Mouse (Mus musculus): ENCODE data around the gene Anapc2. TPM values are rescaled to one million over a fixed set of nuclear protein-coding genes. Genes with fewer than 3 reads are reported as not detected.

Gene Anapc2
- polyA plus RNA-seq, 1 experiment from 2014 or later: 74.7 TPM

DNA sequence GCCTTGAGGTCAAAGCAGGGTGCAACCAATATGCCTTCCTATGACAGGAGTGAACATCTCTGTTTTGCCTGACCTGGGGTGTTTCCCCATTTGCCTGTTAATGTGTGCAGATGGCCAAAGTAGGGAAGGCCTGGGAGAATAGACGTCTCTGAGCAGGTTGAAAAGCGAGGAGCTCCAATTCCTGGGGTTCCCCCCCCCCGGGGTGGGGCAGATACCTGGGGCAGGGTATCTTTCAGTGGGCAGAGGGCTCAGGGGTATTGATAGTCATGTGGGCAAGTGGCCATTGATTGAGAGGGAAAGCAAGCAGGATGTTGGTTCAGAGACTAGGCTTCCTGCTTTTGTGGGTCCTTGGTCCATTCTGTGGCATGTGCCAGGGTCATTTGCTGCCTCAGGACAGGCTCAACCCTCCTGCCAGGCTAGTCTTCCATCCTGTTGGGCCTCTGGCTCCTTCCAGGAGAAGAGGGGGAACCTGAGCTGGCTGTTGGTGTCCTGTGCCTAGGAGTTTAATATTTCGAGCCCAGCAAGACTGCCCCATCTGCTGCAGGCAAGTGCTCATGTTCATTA is 4.5 kb upstream of the Anapc2 start:
- 77% methylated on average over 4 of the region's 4 CpGs for WGBS
- DNase-seq (ENCODE audit: low spot score) (no peak), ATAC-seq (replicated peaks; ENCODE audit: low FRiP score) (no peak)
- H3K27ac ChIP-seq (ENCODE audit: low read depth, low read length): no peak overlapping the region
- peaks cover 8% of the 10 kb centered on the region for H3K36me3 ChIP-seq (ENCODE audit: control insufficient read depth, insufficient read depth, low read length)
- H3K4me2 ChIP-seq: no peak overlapping the region; the same call in 1 of the 2 replicates
- no peak overlapping the region for H3K4me3 ChIP-seq (ENCODE audit: low read depth, low read length)
- H3K4me1 ChIP-seq (replicated peaks; ENCODE audit: control insufficient read depth, insufficient read depth, low read length): peaks cover 40% of the 10 kb centered on the region
- H3K9me3 ChIP-seq (ENCODE audit: control insufficient read depth, low read length): no peaks in the 10 kb centered on the region
- peaks cover 3% of the 10 kb centered on the region; the same call in 1 of the 2 replicates for H3K27me3 ChIP-seq (replicated peaks; ENCODE audit: control insufficient read depth, insufficient read depth, low read length)
- no peak overlapping the region for H3K9ac ChIP-seq (ENCODE audit: low read depth, low read length)

DNA sequence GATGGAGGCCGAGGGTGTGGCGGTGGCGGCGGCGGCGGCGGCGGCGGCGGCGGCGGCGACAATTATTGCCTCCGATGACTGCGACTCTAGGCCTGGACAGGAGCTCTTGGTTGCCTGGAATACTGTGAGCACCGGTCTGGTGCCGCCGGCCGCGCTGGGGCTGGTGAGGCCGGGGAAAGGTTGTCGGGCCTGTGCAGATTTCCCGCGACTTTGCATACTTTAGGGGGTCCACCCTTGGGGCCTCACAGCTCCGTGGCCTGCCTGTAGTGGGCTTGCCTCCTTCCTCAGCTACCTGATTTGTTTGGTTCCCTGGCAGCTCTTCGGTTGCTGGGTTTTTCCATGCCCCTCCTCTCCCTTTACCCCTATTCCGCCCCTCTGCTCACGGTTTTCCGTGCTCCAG is 237 bp downstream of the Anapc2 start:
- Histone ChIP-seq H3K9me3 (ENCODE audit: control insufficient read depth, low read length) (no peaks in the 10 kb centered on the region), H3K4me1 (replicated peaks; ENCODE audit: control insufficient read depth, insufficient read depth, low read length) (peaks cover 20% of the 10 kb centered on the region), H3K4me3 (ENCODE audit: low read depth, low read length) (peak overlapping the region; percentile 96), H3K27me3 (replicated peaks; ENCODE audit: control insufficient read depth, insufficient read depth, low read length) (no peaks in the 10 kb centered on the region), H3K9ac (ENCODE audit: low read depth, low read length) (peak overlapping the region; percentile 95), H3K4me2 (peak overlapping the region; percentile 92), H3K36me3 (ENCODE audit: control insufficient read depth, insufficient read depth, low read length) (peaks cover 38% of the 10 kb centered on the region), H3K27ac (ENCODE audit: low read depth, low read length) (peak overlapping the region; percentile 81)
- DNase-seq (ENCODE audit: low spot score) (no peak), ATAC-seq (replicated peaks; ENCODE audit: low FRiP score) (peak; percentile 57)
- WGBS: under 1% methylated on average over 29 of the region's 29 CpGs

DNA sequence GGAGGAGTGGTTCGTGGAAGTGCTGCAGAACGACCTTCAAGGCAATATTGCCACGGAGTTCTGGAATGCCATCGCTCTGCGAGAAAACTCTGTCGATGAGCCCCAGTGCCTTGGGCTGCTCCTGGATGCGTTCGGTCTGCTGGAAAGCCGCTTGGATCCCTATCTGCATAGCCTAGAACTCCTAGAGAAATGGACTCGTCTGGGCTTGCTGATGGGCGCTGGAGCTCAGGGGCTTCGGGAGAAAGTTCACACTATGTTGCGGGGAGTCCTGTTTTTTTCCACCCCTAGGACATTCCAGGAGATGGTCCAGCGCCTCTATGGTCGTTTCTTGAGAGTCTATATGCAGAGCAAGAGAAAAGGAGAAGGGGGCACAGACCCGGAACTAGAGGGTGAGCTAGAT is 732 bp downstream of the Anapc2 start:
- H3K9me3 ChIP-seq (ENCODE audit: control insufficient read depth, low read length): no peaks in the 10 kb centered on the region
- ATAC-seq (replicated peaks; ENCODE audit: low FRiP score) (no peak), DNase-seq (ENCODE audit: low spot score) (no peak)
- H3K27me3 ChIP-seq (replicated peaks; ENCODE audit: control insufficient read depth, insufficient read depth, low read length): no peaks in the 10 kb centered on the region
- peaks cover 43% of the 10 kb centered on the region for H3K36me3 ChIP-seq (ENCODE audit: control insufficient read depth, insufficient read depth, low read length)
- H3K4me3 ChIP-seq (ENCODE audit: low read depth, low read length): peak overlapping the region; percentile 96
- peak overlapping the region; percentile 95 for H3K9ac ChIP-seq (ENCODE audit: low read depth, low read length)
- H3K27ac ChIP-seq (ENCODE audit: low read depth, low read length): no peak overlapping the region
- H3K4me2 ChIP-seq: peak overlapping the region; percentile 92
- 30% methylated on average over 16 of the region's 16 CpGs for WGBS
- peaks cover 17% of the 10 kb centered on the region for H3K4me1 ChIP-seq (replicated peaks; ENCODE audit: control insufficient read depth, insufficient read depth, low read length)

DNA sequence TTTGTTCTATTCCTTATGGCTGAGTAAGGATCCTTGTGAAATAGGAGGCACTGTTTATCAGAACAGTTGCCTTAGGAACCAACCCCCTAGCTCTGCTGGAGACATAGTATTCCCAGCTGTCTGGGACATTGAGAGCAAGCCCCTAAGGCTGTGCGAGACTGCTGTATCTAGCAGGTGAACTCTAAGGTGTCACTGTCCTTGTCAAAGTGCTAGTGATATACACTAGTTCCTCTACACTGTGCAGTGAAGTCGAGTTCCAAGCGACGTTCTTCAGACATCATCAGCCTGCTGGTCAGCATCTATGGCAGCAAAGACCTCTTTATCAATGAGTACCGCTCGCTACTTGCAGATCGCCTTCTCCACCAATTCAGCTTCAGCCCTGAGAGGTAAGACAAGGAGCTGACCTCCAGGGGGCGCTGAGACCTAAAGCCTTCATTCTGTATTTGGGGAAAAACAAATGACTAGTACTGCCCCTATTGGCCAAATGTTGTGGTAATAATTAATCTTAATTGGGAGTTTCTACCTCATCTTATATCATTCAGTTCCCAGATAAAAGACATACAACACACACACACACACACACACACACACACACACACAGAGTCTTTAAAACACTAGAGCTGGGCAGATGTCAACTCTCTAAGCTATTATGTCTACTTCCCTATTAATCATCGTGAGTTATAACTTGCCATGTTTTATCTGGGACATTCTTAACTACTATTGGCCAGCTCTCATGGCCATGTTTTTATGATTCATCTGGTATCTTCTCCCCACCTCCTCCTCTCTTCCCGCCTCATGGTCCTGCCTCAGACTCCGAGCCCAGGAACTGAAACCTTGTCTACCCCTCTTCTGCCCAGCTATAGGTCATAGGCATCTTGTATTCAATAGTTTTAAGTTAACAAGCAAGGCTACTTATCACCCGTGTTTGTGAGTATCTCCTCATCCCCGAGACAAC is 6.9 kb downstream of the Anapc2 start:
- 58% methylated on average over 13 of the region's 13 CpGs for WGBS
- Histone ChIP-seq H3K9ac (ENCODE audit: low read depth, low read length) (no peak overlapping the region), H3K9me3 (ENCODE audit: control insufficient read depth, low read length) (no peaks in the 10 kb centered on the region), H3K4me2 (no peak overlapping the region), H3K4me1 (replicated peaks; ENCODE audit: control insufficient read depth, insufficient read depth, low read length) (no peaks in the 10 kb centered on the region), H3K36me3 (ENCODE audit: control insufficient read depth, insufficient read depth, low read length) (peaks cover 64% of the 10 kb centered on the region), H3K27me3 (replicated peaks; ENCODE audit: control insufficient read depth, insufficient read depth, low read length) (no peaks in the 10 kb centered on the region), H3K4me3 (ENCODE audit: low read depth, low read length) (no peak overlapping the region), H3K27ac (ENCODE audit: low read depth, low read length) (no peak overlapping the region)
- ATAC-seq (replicated peaks; ENCODE audit: low FRiP score) (peak; percentile 26; the same call in 1 of the 2 replicates), DNase-seq (ENCODE audit: low spot score) (peak; percentile 72)

DNA sequence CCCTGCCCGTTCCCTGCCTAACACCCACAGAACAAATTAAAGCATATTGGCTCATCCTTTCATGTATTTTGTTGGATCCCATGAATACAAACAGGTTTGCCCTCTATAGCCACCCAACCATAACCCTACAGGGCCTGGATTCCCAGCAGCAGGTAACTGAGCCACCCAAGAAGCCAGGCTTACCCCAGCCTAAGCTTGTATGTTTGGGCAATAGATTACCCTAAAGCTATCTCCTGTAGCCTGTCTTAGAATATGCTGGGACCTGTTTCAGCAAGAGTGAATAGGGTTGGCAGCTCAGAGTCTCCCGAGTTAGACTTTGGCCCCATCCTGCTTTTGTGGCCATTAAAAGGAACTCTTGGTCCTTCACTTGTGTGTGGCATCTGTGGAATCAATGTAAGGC is 13.3 kb downstream of the Anapc2 start:
- Histone ChIP-seq H3K27me3 (replicated peaks; ENCODE audit: control insufficient read depth, insufficient read depth, low read length) (peaks cover 30% of the 10 kb centered on the region), H3K27ac (ENCODE audit: low read depth, low read length) (no peak overlapping the region), H3K36me3 (ENCODE audit: control insufficient read depth, insufficient read depth, low read length) (peaks cover 30% of the 10 kb centered on the region), H3K9me3 (ENCODE audit: control insufficient read depth, low read length) (no peaks in the 10 kb centered on the region), H3K4me1 (replicated peaks; ENCODE audit: control insufficient read depth, insufficient read depth, low read length) (peaks cover 15% of the 10 kb centered on the region), H3K9ac (ENCODE audit: low read depth, low read length) (no peak overlapping the region), H3K4me3 (ENCODE audit: low read depth, low read length) (no peak overlapping the region), H3K4me2 (no peak overlapping the region)
- ATAC-seq (replicated peaks; ENCODE audit: low FRiP score) (no peak), DNase-seq (ENCODE audit: low spot score) (no peak)
- 95% methylated on average over 2 of the region's 2 CpGs for WGBS

DNA sequence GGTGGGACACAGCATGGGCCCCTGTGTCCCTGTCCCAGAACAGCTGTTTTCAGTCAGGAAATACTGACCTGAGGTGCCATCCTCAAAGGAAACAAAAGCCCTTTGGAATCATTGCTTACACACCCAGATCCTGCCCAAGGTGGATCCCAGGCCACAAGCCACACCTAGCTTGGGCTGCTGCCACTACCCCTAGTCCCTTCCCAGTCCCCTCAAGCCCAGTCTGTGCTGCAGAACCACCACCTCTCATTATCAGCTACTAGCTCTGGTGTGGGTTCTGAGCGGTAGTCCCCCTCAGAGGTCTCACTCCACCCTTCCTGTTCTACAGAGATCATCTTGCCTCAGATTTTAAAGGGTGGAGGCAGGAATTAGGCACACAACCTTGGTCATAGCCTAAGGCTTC is 14.0 kb downstream of the Anapc2 start:
- ATAC-seq (replicated peaks; ENCODE audit: low FRiP score) (peak; percentile 49; the same call in 1 of the 2 replicates), DNase-seq (ENCODE audit: low spot score) (no peak)
- Histone ChIP-seq H3K9ac (ENCODE audit: low read depth, low read length) (no peak overlapping the region), H3K4me3 (ENCODE audit: low read depth, low read length) (no peak overlapping the region), H3K4me1 (replicated peaks; ENCODE audit: control insufficient read depth, insufficient read depth, low read length) (peaks cover 15% of the 10 kb centered on the region), H3K9me3 (ENCODE audit: control insufficient read depth, low read length) (no peaks in the 10 kb centered on the region), H3K27me3 (replicated peaks; ENCODE audit: control insufficient read depth, insufficient read depth, low read length) (peaks cover 38% of the 10 kb centered on the region), H3K27ac (ENCODE audit: low read depth, low read length) (no peak overlapping the region), H3K4me2 (no peak overlapping the region; the same call in 1 of the 2 replicates), H3K36me3 (ENCODE audit: control insufficient read depth, insufficient read depth, low read length) (peaks cover 24% of the 10 kb centered on the region)
- 8% methylated on average over 1 of the region's 1 CpGs for WGBS

DNA sequence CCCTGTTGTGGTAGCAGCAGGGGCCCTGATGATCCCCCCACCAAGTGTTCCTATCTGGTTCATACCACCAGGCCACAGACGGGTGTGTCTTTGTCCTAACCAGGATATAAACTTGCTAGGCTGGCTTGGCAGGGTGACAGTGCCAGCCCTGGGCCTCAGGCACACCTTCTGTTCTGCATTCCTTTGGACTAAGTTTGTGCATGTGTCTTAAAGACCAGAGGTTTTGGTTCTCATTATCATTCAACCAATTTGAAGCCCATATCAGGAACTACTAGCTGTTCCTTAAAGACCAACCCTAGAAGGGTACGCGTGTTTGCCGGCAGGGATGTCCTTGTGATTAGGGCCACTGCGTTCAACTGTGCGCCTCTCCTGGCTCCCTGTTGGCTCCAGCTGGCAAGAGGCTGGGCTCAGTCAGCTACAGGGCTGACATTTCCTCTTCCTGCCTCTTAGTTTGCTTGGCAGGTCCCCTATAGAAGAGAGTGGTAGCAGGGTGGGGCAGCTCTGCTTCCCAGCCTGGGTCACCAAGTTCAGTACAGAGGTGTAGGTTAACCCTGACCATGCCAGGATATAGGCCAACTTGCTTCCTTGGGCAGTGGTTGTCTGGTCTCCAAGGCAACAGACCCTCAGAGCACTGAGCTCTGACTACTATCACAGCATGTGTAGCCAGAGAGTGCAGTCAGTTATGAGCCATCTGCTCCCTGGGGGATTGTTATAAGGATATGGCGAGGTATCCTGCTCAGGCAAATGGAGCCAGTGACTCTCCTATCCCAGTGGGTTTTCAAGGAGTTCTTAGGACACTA is 14.8 kb downstream of the Anapc2 start:
- H3K27ac ChIP-seq (ENCODE audit: low read depth, low read length): no peak overlapping the region
- peak; percentile 51; the same call in 1 of the 2 replicates for ATAC-seq (replicated peaks; ENCODE audit: low FRiP score)

DNA sequence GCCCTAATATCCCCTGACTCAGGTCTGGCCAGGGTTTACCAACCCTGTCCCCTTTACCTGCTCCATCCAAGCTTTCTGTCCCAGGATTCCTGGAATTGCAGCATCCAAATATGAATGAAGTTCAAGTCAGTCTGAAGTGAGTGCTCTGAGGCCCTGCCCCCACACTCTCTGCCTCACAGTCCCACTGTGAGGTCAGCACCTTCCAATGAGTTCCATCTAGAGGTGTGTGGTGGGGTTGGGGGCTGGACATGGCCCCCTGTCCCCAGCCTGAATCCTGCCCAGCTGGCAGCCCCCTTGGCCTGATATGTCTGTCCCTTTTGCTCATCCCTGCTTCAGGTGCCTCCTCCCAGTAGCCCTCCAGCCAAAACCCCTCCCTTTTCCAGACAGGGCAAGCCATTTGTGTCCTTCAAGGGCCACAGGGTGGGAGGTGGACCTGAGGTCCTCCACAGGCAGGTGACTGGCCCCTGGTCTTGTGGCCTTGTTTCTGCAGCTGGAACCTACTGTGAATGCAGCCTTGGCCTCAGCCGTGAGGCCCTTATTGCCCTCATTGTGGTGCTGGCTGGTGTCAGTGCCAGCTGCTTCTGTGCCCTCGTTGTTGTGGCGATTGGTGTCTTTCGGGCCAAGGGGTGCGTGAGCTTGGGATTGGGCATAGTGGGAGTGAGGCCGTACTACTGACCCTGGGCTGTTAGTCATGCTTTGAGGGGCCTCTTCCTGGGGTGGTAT is 15.8 kb downstream of the Anapc2 start, which contains the start of gene Tmem210:
Gene Tmem210, plus strand, starts transcription at position 219 of the 723 bp plus-strand sequence.
- ATAC-seq (replicated peaks; ENCODE audit: low FRiP score): no peak
- WGBS: 81% methylated on average over 6 of the region's 6 CpGs
- H3K27ac ChIP-seq (ENCODE audit: low read depth, low read length): no peak within 1 kb of the TSS
- no peak within 1 kb of the TSS for H3K4me3 ChIP-seq (ENCODE audit: low read depth, low read length)
- H3K9ac ChIP-seq (ENCODE audit: low read depth, low read length): no peak within 1 kb of the TSS
- H3K4me2 ChIP-seq: no peak within 1 kb of the TSS
- no peak for DNase-seq (ENCODE audit: low spot score)
- peaks cover 19% of the 10 kb centered on the region for H3K36me3 ChIP-seq (ENCODE audit: control insufficient read depth, insufficient read depth, low read length)
- H3K9me3 ChIP-seq (ENCODE audit: control insufficient read depth, low read length): no peaks in the 10 kb centered on the region
- peaks cover 28% of the 10 kb centered on the region for H3K4me1 ChIP-seq (replicated peaks; ENCODE audit: control insufficient read depth, insufficient read depth, low read length)
- H3K27me3 ChIP-seq (replicated peaks; ENCODE audit: control insufficient read depth, insufficient read depth, low read length): peaks cover 55% of the 10 kb centered on the region

More for the DNA sequence above, 14.8 kb downstream of the Anapc2 start:
- Histone ChIP-seq H3K9me3 (ENCODE audit: control insufficient read depth, low read length) (no peaks in the 10 kb centered on the region), H3K36me3 (ENCODE audit: control insufficient read depth, insufficient read depth, low read length) (peaks cover 21% of the 10 kb centered on the region), H3K27me3 (replicated peaks; ENCODE audit: control insufficient read depth, insufficient read depth, low read length) (peaks cover 45% of the 10 kb centered on the region), H3K4me3 (ENCODE audit: low read depth, low read length) (no peak overlapping the region), H3K4me1 (replicated peaks; ENCODE audit: control insufficient read depth, insufficient read depth, low read length) (peaks cover 20% of the 10 kb centered on the region), H3K9ac (ENCODE audit: low read depth, low read length) (no peak overlapping the region), H3K4me2 (peak overlapping the region; percentile 11; the same call in 1 of the 2 replicates)
- 41% methylated on average over 7 of the region's 7 CpGs for WGBS
- DNase-seq (ENCODE audit: low spot score): no peak
